In genomic region chr11:98763502-98763861, GRCm38 (mm10) we compare ENCODE assay signal across 1 mouse cellular context.
TF ChIP-seq lines count a peak whose summit lies in the region.

No protein-coding gene starts in this region.

TF ChIP-seq in MEL, 35 proteins besides CTCF, POLR2A, EP300 and RAD21:
- no peak for TF ChIP-seq GATA1 (IDR thresholded peaks at IDR 0.05; ENCODE audit: low read depth, low read length)
